Mouse (Mus musculus) heart, postnatal 10 days (tissue): Measurements from ENCODE around the gene Atad2b. TPM values are rescaled to one million over a fixed set of nuclear protein-coding genes. Genes with fewer than 3 reads are reported as not detected.
"Not testable (repeated sequence)": the region's sequence is repeated elsewhere in the genome, so short reads cannot be mapped to it uniquely, and the experiment has no call there.

Experiments
- DNase-seq, 2 experiments: peaks; one replicate each; pipeline ENCODE4 v3.0.0; 2021
- intact Hi-C: fragments of 180-260 bp; cut with DNase I; formaldehyde crosslinking; loops from one replicate; pipeline ENCODE4 v1.15.1; 2025
- total RNA-seq, 2 experiments: library from RNA; stranded (reverse); gene quantifications; 2 replicates each; pipeline ENCODE4 v1.2.3; 2021

The Atad2b gene
- total RNA-seq, 2 experiments from 2014 or later, result 25.6 to 30.0 TPM

GRCm38 (mm10) chr12:4908391-4908790 lies 8.8 kb upstream of the Atad2b start:
- DNase-seq, result no peak
- intact Hi-C loops, result loop anchor here (5.0 kb wide), 1 partner anchor 66 kb away; the partner anchor contains the start of genes Fkbp1b and Wdcp

DNA sequence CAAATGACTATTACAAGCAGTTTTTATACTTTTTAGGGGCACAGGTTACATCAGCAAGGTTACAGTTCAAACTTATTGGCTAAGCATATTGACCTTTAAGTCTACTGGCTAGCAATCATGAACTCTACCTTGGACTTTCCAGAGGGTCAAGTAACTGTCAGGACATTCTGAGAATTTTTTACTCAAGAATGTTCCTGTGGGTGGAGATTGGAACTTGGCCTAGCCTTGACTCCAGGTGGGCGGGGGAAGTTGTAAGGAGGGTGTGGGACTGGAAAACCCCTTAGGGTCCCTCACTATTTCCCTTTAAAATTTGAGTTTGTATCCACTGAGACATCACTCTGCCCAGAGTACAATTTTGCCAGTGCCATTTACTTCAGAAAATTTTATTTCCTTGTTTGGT lies 6.7 kb upstream of the Atad2b start:
- intact Hi-C loops, DNase-seq: not testable (repeated sequence)

GRCm38 (mm10) chr12:4911716-4912115 lies 5.4 kb upstream of the Atad2b start:
- intact Hi-C loops, result no loop called here
- peak in 1 of 2 experiments; percentile 13 for DNase-seq

DNA sequence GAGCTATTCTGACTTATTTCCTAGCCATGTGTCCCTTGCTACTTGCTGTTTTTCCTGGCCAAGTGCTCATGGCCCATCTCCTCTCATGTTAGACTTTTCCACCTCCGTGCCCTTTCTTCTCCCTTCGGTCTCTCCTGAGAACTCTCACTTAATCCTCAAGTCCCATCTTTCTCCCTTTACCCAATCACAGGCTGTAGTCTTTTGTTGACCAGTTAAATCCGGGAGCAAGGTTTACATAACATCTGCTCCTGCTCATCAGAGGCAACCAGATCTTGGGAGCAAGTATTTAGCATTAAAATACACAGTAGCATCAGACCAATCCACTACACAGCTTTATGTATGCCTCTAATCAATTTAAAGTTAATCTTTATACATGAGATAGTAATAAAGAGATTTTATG lies 2.7 kb upstream of the Atad2b start:
- no peak for DNase-seq
- intact Hi-C loops, result no loop called here

DNA sequence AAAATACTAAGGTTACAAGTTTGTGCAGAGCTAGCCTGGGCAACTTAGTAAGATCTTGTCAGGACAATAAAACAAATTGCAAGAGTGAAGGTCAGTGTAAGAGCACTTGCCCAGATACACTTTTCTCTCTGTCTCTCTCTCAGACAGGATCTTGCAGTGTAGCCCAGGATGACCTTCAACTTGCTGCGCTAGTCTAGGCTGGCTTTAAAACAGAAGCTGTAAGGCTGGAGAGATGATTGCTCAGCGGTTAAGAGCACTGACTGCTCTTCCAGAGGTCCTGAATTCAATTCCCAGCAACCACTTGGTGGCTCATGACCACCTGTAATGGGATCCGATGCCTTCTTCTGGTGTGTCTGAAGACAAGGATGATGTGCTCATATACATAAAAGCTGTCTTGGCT lies 2.2 kb upstream of the Atad2b start:
- intact Hi-C loops, result loop anchor here (5.0 kb wide), 2 partner anchors 57 to 98 kb away; partner anchors contain the start of gene Sf3b6
- DNase-seq, result no peak

- DNase-seq, result peak; percentile 72 to 74
- intact Hi-C loops, result loop anchor here (2.0 to 5.0 kb wide), 4 partner anchors 54 to 149 kb away; partner anchors contain the start of genes Fam228b, Pfn4 and Sf3b6
Measured at GRCm38 (mm10) chr12:4917805-4918591, 845 bp downstream of the Atad2b start.

DNA sequence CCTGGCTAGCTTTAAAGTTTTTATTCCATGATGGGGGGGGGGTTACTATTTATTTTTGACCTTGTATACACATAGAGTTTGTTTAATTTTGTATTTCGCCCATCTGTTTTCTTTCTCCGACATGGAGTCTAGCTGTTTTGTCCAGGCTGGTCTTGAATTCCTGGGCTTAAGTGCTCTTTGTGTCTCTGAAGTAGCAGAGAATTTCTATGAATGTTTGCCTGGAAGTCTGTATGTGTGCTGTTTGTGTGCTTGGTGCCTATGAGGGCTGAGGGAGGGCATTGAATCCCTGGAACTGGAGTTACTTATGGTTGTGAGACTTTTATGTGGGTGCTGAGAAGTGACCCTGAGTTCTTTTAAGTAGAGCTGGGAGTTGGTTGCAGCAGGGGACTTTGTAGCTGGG lies 11.0 kb downstream of the Atad2b start:
- intact Hi-C loops, result no loop called here
- no peak for DNase-seq

GRCm38 (mm10) chr12:4930820-4931548 lies 13.8 kb downstream of the Atad2b start:
- DNase-seq, result no peak
- intact Hi-C loops, result no loop called here

DNA sequence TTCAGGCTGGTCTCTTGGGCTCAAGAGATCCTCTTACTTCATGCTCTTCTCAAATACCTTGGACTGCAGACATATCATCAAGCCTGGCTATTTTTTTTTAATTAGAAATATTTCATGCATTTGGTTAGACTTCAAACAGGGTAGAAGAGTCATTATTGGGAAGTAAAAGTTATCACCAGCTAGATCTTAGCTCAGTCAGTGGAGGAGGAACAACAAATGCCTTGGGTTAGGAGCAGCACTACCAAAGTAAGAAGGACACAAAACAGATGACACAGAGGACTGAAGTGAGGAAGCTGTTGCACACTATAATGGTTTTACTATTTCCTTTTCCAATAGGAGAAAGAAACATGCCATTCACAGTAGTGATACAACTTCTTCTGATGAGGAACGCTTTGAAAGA lies 35.1 kb downstream of the Atad2b start:
- no peak for DNase-seq
- intact Hi-C loops, result no loop called here

DNA sequence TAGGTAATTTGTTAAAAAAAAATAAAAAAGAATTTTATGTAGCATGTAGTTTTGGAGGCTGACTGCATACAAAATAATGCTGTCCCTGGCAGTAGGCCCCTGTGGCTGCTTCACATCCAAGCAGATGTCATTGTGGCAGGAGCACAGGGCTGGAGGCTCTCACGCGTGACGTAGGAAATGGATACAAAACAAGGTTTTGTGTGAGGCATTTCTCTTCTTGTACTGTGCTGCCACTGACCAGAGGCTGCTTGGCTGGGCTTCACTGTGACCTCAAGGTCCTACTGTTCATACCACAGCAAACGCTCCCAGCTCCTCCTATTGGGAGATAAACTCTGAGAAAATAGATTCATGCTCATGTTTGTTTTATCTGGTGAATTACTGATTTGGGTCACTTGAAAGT lies 36.0 kb downstream of the Atad2b start:
- intact Hi-C loops, result no loop called here
- peak in 1 of 2 experiments; percentile 6 for DNase-seq

- DNase-seq, result peak; percentile 75 to 88
- intact Hi-C loops, result loop anchor here (2.0 to 10.0 kb wide), 4 partner anchors 56 to 308 kb away; partner anchors contain the start of genes Atad2b, Fam228b and Pfn4
Measured at GRCm38 (mm10) chr12:4972939-4973338, 55.8 kb downstream of the Atad2b start.

GRCm38 (mm10) chr12:4978324-4978723 lies 61.2 kb downstream of the Atad2b start:
- intact Hi-C loops, result loop anchor here (10.0 kb wide), 2 partner anchors 214 to 314 kb away; partner anchors contain the start of genes Fam228b and Pfn4
- DNase-seq, result no peak

DNA sequence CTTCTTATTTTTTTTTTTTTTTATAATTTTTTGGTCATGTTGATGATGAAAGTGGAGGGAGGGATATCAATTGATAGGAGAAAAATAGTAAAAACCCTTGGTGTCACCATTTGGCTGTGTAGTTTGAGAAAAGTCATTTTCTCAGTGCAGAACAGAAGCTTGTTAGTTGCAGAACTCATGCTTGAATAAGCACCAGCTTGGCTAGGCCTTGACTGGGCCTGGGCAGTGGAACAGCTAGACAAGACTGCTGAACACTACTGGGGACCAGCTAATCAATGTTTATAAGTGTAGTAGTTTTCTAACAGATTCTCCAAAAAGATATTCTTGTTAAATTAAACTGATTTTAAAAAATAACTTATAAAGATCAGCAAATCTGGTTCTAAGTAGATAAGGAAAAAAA lies 79.8 kb downstream of the Atad2b start:
- no peak for DNase-seq
- intact Hi-C loops, result no loop called here

- intact Hi-C loops, result no loop called here
- DNase-seq, result no peak
Measured at GRCm38 (mm10) chr12:5005338-5005737, 88.2 kb downstream of the Atad2b start.

- intact Hi-C loops, DNase-seq: not testable (repeated sequence)
Measured at GRCm38 (mm10) chr12:5005776-5006175, 88.6 kb downstream of the Atad2b start.

DNA sequence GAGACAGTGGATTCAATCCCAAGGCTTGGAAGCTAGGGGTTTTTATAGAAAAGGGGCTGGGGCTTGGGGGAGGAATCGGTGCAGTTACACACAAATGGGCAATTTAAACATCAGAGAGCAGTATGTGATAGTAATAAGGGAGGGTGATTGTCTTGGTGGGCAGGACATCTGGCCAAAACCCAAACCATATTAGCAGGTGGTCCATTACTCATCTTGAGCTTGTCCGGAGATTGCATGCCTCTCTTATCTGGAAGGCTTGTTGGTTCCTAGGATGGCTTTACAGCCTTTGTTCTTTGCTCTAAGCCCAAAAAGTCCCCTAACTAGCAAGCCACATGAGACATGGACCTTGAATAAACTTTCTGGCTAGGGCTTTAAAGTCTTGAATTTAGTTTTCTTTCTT lies 91.5 kb downstream of the Atad2b start:
- intact Hi-C loops, DNase-seq: not testable (repeated sequence)

GRCm38 (mm10) chr12:5025226-5025861 lies 108.2 kb downstream of the Atad2b start:
- no peak for DNase-seq
- intact Hi-C loops, result no loop called here

GRCm38 (mm10) chr12:5029035-5029434 lies 111.9 kb downstream of the Atad2b start:
- intact Hi-C loops, result loop anchor here (2.0 kb wide), 1 partner anchor 108 kb away; no protein-coding TSS in a partner anchor
- peak in 1 of 2 experiments; percentile 9 for DNase-seq

DNA sequence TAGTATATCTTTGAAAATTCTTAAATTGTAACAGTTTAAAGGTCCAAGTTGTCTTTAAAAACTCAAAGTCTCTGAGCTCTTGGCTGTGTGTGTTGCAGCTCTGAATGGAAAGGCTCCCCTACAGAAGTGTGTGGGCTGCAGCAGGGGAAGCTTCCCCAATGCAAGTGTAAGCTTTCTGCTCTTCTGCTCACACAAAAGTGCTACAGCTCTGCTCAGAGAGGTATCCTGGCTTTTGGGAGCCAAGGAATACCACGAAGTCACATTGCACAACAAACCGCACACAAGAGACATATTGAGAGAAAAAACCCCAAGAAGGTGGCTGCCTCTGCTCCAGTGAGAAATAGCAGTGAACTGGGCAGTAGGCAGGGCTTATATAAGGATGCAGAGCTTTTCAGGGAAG lies 120.9 kb downstream of the Atad2b start:
- intact Hi-C loops, result no loop called here
- DNase-seq, result no peak

DNA sequence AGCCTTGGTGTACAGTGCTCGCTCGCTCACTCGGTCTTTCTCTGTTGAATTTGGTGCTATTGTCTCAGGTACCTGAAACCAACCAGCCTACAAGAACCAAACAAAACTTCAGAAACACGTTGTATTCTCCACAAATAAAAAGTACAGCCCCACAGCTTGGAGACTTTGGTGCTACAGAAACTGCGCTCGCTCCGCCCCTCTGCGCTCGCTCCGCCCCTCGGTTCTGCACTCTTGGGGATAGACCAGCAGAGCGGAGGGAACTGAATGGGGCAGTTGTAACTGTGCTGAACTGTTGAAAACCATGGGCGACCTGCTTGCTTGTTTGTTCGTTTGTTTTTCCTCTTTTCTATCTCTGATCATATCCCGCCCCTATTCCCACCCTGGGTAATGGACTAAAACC lies 127.0 kb downstream of the Atad2b start:
- no peak for DNase-seq
- intact Hi-C loops, result no loop called here

GRCm38 (mm10) chr12:5048104-5048503 lies 131.0 kb downstream of the Atad2b start:
- no peak for DNase-seq
- intact Hi-C loops, result no loop called here
